In genomic region chr5:73355393-73355792, GRCm38 (mm10) we compare ENCODE assay signal across 19 mouse cellular contexts. TPM values are rescaled to one million over a fixed set of nuclear protein-coding genes. Genes with fewer than 3 reads are reported as not detected.
DNase-seq lines count a peak whose midpoint lies in the region; ATAC-seq and TF ChIP-seq lines count a peak whose summit lies in the region.
"Had no signal": no experiment of that assay in that cellular context is flagged by ENCODE, and none has a peak within 500 bp of the region (broad histone marks: within the 10 kb centered on the region; RNA-seq: fewer than 3 reads in every experiment).

No protein-coding gene starts in this region.

- ATAC-seq in common myeloid progenitor, adult 5-6 weeks (replicated peaks; ENCODE audit: low read depth, poor library complexity, severe bottlenecking) = peak; percentile 37; the same call in 1 of the 2 replicates
- ATAC-seq in intestine, postnatal 0 days = peak; percentile 85
- ATAC-seq in liver, embryonic 16.5 days (ENCODE audit: low read depth) = peak; percentile 88
- ATAC-seq in stomach, embryonic 15.5 days (ENCODE audit: insufficient read depth, low FRiP score, low read depth) = peak; percentile 79
- ATAC-seq in forebrain, embryonic 13.5 days = no peak
- ATAC-seq: forebrain, embryonic 14.5 days had no signal

- no peaks in the 10 kb centered on the region for H3K9me3 ChIP-seq in intestine, postnatal 0 days (ENCODE audit: control insufficient read depth)
- no peaks in the 10 kb centered on the region for H3K9me3 ChIP-seq in liver, embryonic 16.5 days (replicated peaks; ENCODE audit: control insufficient read depth, low read length)
- no peaks in the 10 kb centered on the region for H3K9me3 ChIP-seq in stomach, embryonic 15.5 days
- H3K9me3 ChIP-seq in forebrain, embryonic 13.5 days (replicated peaks) = no peaks in the 10 kb centered on the region
- H3K9me3 ChIP-seq: embryonic facial prominence, embryonic 15.5 days; hindbrain, embryonic 10.5 days; limb, embryonic 15.5 days had no signal

- peak; percentile 37; the same call in 1 of the 2 replicates for TF ChIP-seq CTCF in intestine, postnatal 0 days (IDR thresholded peaks at IDR 0.05; ENCODE audit: low read depth)

- H3K4me1 ChIP-seq in intestine, postnatal 0 days (replicated peaks; ENCODE audit: control insufficient read depth, insufficient read depth, low read length) = peaks cover 35% of the 10 kb centered on the region
- peaks cover 45% of the 10 kb centered on the region for H3K4me1 ChIP-seq in liver, embryonic 16.5 days (ENCODE audit: control insufficient read depth, low read depth, low read length)
- H3K4me1 ChIP-seq in stomach, embryonic 15.5 days = 0 out of 2 replicates have a peak, but pooled peaks cover 6% of the 10 kb centered on the region
- H3K4me1 ChIP-seq in forebrain, embryonic 13.5 days = peaks cover 12% of the 10 kb centered on the region
- H3K4me1 ChIP-seq: embryonic facial prominence, embryonic 15.5 days had no signal

- DNase-seq in kidney, postnatal 36 days = no peak
- no peak for DNase-seq in thymus, postnatal 14 days
- DNase-seq in embryo, embryonic 11 days = no peak
- DNase-seq: adrenal gland, postnatal 10 days; cerebellum, adult 2 months; heart, adult 18-20 months; lung, postnatal 14 days; right cerebral cortex, postnatal 25 days had no signal

- WGBS in intestine, postnatal 0 days = 35% methylated on average over 5 of the region's 5 CpGs
- 17% methylated on average over 5 of the region's 5 CpGs for WGBS in liver, embryonic 16.5 days (ENCODE audit: insufficient replicate concordance)
- WGBS in stomach, embryonic 15.5 days = 57% methylated on average over 5 of the region's 5 CpGs
- 83% methylated on average over 5 of the region's 5 CpGs for WGBS in forebrain, embryonic 13.5 days

- H3K4me3 ChIP-seq in intestine, postnatal 0 days (ENCODE audit: low read depth, low read length) = no peak overlapping the region
- no peak overlapping the region for H3K4me3 ChIP-seq in liver, embryonic 16.5 days (ENCODE audit: low read depth, low read length)
- H3K4me3 ChIP-seq in stomach, embryonic 15.5 days (replicated peaks) = no peak overlapping the region
- no peak overlapping the region for H3K4me3 ChIP-seq in forebrain, embryonic 13.5 days
- H3K4me3 ChIP-seq: embryonic facial prominence, embryonic 15.5 days; hindbrain, embryonic 10.5 days; limb, embryonic 15.5 days had no signal

- H3K27me3 ChIP-seq in intestine, postnatal 0 days (replicated peaks; ENCODE audit: control insufficient read depth, insufficient read depth, low read length) = no peaks in the 10 kb centered on the region
- peaks cover 2% of the 10 kb centered on the region for H3K27me3 ChIP-seq in liver, embryonic 16.5 days (ENCODE audit: control insufficient read depth, insufficient read depth, low read depth, low read length)
- H3K27me3 ChIP-seq in stomach, embryonic 15.5 days (replicated peaks) = no peaks in the 10 kb centered on the region
- peaks cover 4% of the 10 kb centered on the region; the same call in 1 of the 2 replicates for H3K27me3 ChIP-seq in forebrain, embryonic 13.5 days
- H3K27me3 ChIP-seq: embryonic facial prominence, embryonic 15.5 days had no signal

- H3K36me3 ChIP-seq in intestine, postnatal 0 days (ENCODE audit: control insufficient read depth, insufficient read depth) = no peaks in the 10 kb centered on the region
- no peaks in the 10 kb centered on the region for H3K36me3 ChIP-seq in liver, embryonic 16.5 days (ENCODE audit: control insufficient read depth, insufficient read depth)
- no peaks in the 10 kb centered on the region for H3K36me3 ChIP-seq in stomach, embryonic 15.5 days
- H3K36me3 ChIP-seq in forebrain, embryonic 13.5 days (ENCODE audit: poor library complexity, severe bottlenecking) = no peaks in the 10 kb centered on the region
- H3K36me3 ChIP-seq: embryonic facial prominence, embryonic 15.5 days; hindbrain, embryonic 10.5 days; limb, embryonic 15.5 days had no signal

- H3K9ac ChIP-seq in intestine, postnatal 0 days (ENCODE audit: low read depth, low read length) = no peak overlapping the region
- no peak overlapping the region for H3K9ac ChIP-seq in liver, embryonic 16.5 days (ENCODE audit: low read depth, low read length)
- no peak overlapping the region for H3K9ac ChIP-seq in stomach, embryonic 15.5 days
- H3K9ac ChIP-seq in forebrain, embryonic 13.5 days = no peak overlapping the region
- H3K9ac ChIP-seq: embryonic facial prominence, embryonic 15.5 days; limb, embryonic 15.5 days had no signal

- no peak overlapping the region for H3K4me2 ChIP-seq in intestine, postnatal 0 days (replicated peaks; ENCODE audit: low read depth)
- H3K4me2 ChIP-seq in liver, embryonic 16.5 days (ENCODE audit: low read depth, low read length) = no peak overlapping the region
- H3K4me2 ChIP-seq in stomach, embryonic 15.5 days = no peak overlapping the region
- no peak overlapping the region for H3K4me2 ChIP-seq in forebrain, embryonic 13.5 days
- H3K4me2 ChIP-seq: embryonic facial prominence, embryonic 15.5 days; limb, embryonic 15.5 days had no signal

- H3K27ac ChIP-seq in intestine, postnatal 0 days (ENCODE audit: low read depth, low read length) = no peak overlapping the region; the same call in none of the 2 replicates
- peak overlapping the region; percentile 38 for H3K27ac ChIP-seq in liver, embryonic 16.5 days (ENCODE audit: low read length)
- no peak overlapping the region for H3K27ac ChIP-seq in stomach, embryonic 15.5 days
- no peak overlapping the region for H3K27ac ChIP-seq in forebrain, embryonic 13.5 days
- H3K27ac ChIP-seq: embryonic facial prominence, embryonic 15.5 days; hindbrain, embryonic 10.5 days; limb, embryonic 15.5 days had no signal

RNA-seq across cellular contexts. Expression of gene Ociad2, which starts 14.6 kb away (rescaled TPM):
- 8.9 and 23.2 TPM in 2 replicates for total RNA-seq in common myeloid progenitor, adult 5-6 weeks (2017)
- 225 and 241 TPM in 2 replicates for polyA plus RNA-seq in intestine, postnatal 0 days (2015; fragmentation: Nextera tagmentation; extraction: Ambion mirVana)
- polyA plus RNA-seq in liver, embryonic 16.5 days (2015; fragmentation: Nextera tagmentation; extraction: Ambion mirVana) = 6.2 and 7.4 TPM in 2 replicates
- 86.6 and 96.5 TPM in 2 replicates for polyA plus RNA-seq in stomach, embryonic 15.5 days (2015; fragmentation: Nextera tagmentation; extraction: Ambion mirVana)
- 13.5 and 16.7 TPM in 2 replicates for polyA plus RNA-seq in forebrain, embryonic 13.5 days (2015; fragmentation: Nextera tagmentation; extraction: Ambion mirVana)

RNA-seq across cellular contexts. Expression of gene Cwh43, which starts 50.5 kb away (rescaled TPM):
- total RNA-seq in common myeloid progenitor, adult 5-6 weeks (2017) = not detected in 2 replicates
- 0.34 and 0.84 TPM in 2 replicates for polyA plus RNA-seq in intestine, postnatal 0 days (2015; fragmentation: Nextera tagmentation; extraction: Ambion mirVana)
- not detected in 2 replicates for polyA plus RNA-seq in liver, embryonic 16.5 days (2015; fragmentation: Nextera tagmentation; extraction: Ambion mirVana)
- polyA plus RNA-seq in stomach, embryonic 15.5 days (2015; fragmentation: Nextera tagmentation; extraction: Ambion mirVana) = 1.1 and 1.9 TPM in 2 replicates
- polyA plus RNA-seq in forebrain, embryonic 13.5 days (2015; fragmentation: Nextera tagmentation; extraction: Ambion mirVana) = 0.09 and 0.30 TPM in 2 replicates
- total RNA-seq: adrenal gland, postnatal 10 days; heart, adult 18-20 months had no signal
- polyA plus RNA-seq: forebrain, embryonic 14.5 days; heart, embryonic 16.5 days; hindbrain, embryonic 10.5 days; neural tube, embryonic 11.5 days had no signal
